Mouse (Mus musculus) MEL (cell line): Measurements from ENCODE around the gene Gm960.

Experiments used
- CHD2 ChIP-seq: IDR thresholded peaks from 2 replicates; pipeline ENCODE4 v1.6.1; 2011; ENCODE audit warnings: low read length, improper control_type of control experiment
- CTCF ChIP-seq, 3 experiments: IDR thresholded peaks in 2 of 3; conservative IDR thresholded peaks in 1 of 3; 2 replicates each; pipeline ENCODE4 v1.5.1; 2011 to 2012; ENCODE audit warnings: low read length in 3 of 3, low read depth in 2 of 3, mild to moderate bottlenecking in 2 of 3, improper control_type of control experiment in 1 of 3, inconsistent platforms in 1 of 3, mixed read lengths in 1 of 3, moderate library complexity in 1 of 3; ENCODE audit not compliant: control insufficient read depth in 1 of 3, insufficient read depth in 1 of 3, poor library complexity in 1 of 3, severe bottlenecking in 1 of 3
- GATA1 ChIP-seq: IDR thresholded peaks from 2 replicates; pipeline ENCODE4 v1.6.1; 2011; ENCODE audit warnings: low read depth, low read length, improper control_type of control experiment
- HCFC1 ChIP-seq: IDR thresholded peaks from 2 replicates; pipeline ENCODE4 v1.6.1; 2012; ENCODE audit warnings: low read depth, mild to moderate bottlenecking, inconsistent platforms, low read length, improper control_type of control experiment, moderate library complexity
- MAX ChIP-seq: IDR thresholded peaks from 2 replicates; pipeline ENCODE4 v1.6.1; 2011; ENCODE audit warnings: low read length, improper control_type of control experiment
- MEF2A ChIP-seq: IDR thresholded peaks from 2 replicates; pipeline ENCODE4 v1.6.1; 2014; ENCODE audit warnings: low read depth, mild to moderate bottlenecking, inconsistent platforms, low read length, improper control_type of control experiment; ENCODE audit not compliant: poor library complexity, insufficient replicate concordance, severe bottlenecking; ENCODE audit errors: extremely low read depth
- POLR2A ChIP-seq, 2 experiments: IDR thresholded peaks; 2 replicates each; pipeline ENCODE4 v1.6.1; 2011 to 2012; ENCODE audit warnings: low read length in 2 of 2, mild to moderate bottlenecking in 2 of 2, control low read depth in 1 of 2, improper control_type of control experiment in 1 of 2, low read depth in 1 of 2, moderate library complexity in 1 of 2; ENCODE audit not compliant: control insufficient read depth in 1 of 2, insufficient read depth in 1 of 2, poor library complexity in 1 of 2
- SMC3 ChIP-seq: IDR thresholded peaks from 2 replicates; pipeline ENCODE4 v1.6.1; 2011; ENCODE audit warnings: low read depth, low read length, improper control_type of control experiment
- TCF12 ChIP-seq: IDR thresholded peaks from 2 replicates; pipeline ENCODE4 v1.6.1; 2014; ENCODE audit warnings: low read depth, mild to moderate bottlenecking, inconsistent platforms, low read length, improper control_type of control experiment, moderate library complexity
- USF1 ChIP-seq: IDR thresholded peaks from 2 replicates; pipeline ENCODE4 v1.6.1; 2014; ENCODE audit warnings: low read depth, mild to moderate bottlenecking, inconsistent platforms, low read length, improper control_type of control experiment, moderate library complexity
- ZNF384 ChIP-seq: IDR thresholded peaks from 2 replicates; pipeline ENCODE4 v1.6.1; 2012; ENCODE audit warnings: low read depth, mild to moderate bottlenecking, inconsistent platforms, low read length, improper control_type of control experiment

- TF ChIP-seq CHD2 (no peak), GATA1 (no peak), ZNF384 (no peak), SMC3 (no peak), CTCF (IDR thresholded peaks at IDR 0.05 in 2 of 3, conservative IDR thresholded peaks at IDR 0.05 in 1 of 3; ENCODE audit: control insufficient read depth in 1 of 3, insufficient read depth in 1 of 3, low read depth in 2 of 3, low read length in 3 of 3, poor library complexity in 1 of 3, severe bottlenecking in 1 of 3) (no peak), MAX (no peak), USF1 (no peak), MEF2A (no peak), TCF12 (no peak), POLR2A (IDR thresholded peaks at IDR 0.05; ENCODE audit: control insufficient read depth in 1 of 2, insufficient read depth in 1 of 2, low read depth in 1 of 2, low read length in 2 of 2, poor library complexity in 1 of 2) (no peak), HCFC1 (no peak)
These were observed 119.2 kb downstream of the Gm960 start for GRCm38 (mm10) chr19:4579296-4579695.
